Mouse (Mus musculus) cerebellum, adult 2 months (tissue): ENCODE results near the gene Rtf2.
A peak's percentile ranks its signal among the peaks of the same experiment; 100 is the strongest.

Experiments
- CTCF ChIP-seq: fragments of 200-500 bp; IDR thresholded peaks from 2 replicates; pipeline ENCODE4 v1.5.1; 2011; ENCODE audit warnings: low read depth, mild to moderate bottlenecking, control low read depth, low read length, moderate library complexity, borderline replicate concordance; ENCODE audit not compliant: insufficient read depth
- POLR2A ChIP-seq: fragments of 200-500 bp; IDR thresholded peaks from 2 replicates; pipeline ENCODE4 v1.6.1; 2011; ENCODE audit warnings: low read length, control low read depth, borderline replicate concordance; ENCODE audit not compliant: insufficient read depth

DNA sequence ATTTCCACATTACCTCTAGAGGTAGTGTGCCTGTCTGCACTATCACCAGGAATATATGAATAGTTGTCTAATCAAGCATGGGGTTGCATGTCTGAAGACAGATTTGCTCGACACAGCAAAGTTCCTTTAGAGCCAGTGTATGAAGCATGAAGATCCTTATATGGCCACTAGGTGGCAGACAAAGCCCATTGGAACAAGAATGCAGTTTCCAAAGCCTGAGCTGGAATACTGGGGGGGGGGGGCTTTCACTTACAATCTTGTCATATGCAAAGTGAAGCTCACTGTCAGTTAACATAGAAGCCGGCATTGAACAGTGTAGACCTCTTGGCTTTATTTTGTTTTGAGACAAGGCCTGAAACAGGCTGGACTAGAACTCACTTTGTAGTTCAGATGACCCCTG is 37.5 kb downstream of the Rtf2 start:
- TF ChIP-seq CTCF: peak; percentile 38; the same call in 1 of the 2 replicates
- no peak for TF ChIP-seq POLR2A
